Mouse (Mus musculus) embryo, embryonic 10 days (tissue): Measurements from ENCODE around the gene Cbl.

Experiments
- DNase-seq: peaks from one replicate; pipeline ENCODE4 v3.0.0-alpha.2; 2015; ENCODE audit warnings: low spot score

The Cbl gene

DNA sequence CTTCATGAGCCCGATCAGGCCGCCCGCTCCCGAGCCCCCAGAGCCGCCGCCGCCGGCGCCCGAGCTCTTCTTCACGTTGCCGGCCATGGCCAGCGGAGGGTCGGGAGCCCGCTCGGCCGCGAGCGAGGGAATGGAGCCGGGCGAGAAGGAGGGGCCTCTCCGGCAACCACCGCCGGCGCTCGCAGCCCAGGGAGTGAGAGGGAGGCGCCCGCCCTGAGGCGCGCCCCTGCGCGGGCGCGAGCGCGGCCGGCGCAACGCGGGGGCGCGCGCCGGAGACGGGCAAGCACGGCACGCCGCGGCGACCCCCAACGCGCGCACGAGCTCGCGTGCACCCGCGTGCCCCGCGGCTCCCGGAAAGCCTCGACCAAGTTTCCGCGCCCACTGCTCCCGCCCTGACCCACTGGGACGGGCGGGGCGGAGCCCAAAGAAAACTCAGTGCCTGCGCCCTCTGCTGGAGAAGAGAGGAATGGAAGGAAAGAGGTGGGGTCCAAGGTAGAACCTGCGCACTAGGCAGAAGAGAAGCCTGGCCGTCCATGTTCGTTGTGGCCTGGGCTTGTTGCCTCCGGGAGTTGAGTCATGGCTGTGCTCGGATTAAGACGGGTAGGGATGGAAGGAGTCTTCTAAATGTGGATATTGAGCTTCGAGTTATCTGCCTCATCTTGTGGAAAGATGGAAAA lies at the start of gene Cbl:
TSS of gene Cbl (minus strand) at position 248 of the 677 bp plus-strand sequence.
- DNase-seq = peak; percentile 98

DNA sequence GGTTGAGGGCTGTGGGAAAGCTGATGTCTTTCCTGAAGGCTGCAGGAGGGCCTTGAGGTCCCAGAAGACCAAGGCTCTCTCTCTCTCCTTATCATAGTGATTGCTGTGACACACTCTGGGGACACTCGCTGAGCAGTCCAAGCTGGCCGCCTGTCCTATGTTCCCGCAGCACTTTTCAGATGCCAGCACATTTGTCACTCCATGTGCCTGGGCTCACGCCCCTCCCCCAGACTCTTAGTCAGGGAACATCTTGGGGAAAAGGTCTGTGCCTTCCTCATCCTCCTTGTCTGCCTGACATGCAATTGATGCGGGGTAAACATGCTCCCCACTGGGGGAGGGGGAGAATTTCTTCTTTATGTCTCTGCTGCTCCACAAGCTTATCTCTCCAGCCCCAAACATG lies 49.3 kb upstream of the Cbl start:
- no peak for DNase-seq

DNA sequence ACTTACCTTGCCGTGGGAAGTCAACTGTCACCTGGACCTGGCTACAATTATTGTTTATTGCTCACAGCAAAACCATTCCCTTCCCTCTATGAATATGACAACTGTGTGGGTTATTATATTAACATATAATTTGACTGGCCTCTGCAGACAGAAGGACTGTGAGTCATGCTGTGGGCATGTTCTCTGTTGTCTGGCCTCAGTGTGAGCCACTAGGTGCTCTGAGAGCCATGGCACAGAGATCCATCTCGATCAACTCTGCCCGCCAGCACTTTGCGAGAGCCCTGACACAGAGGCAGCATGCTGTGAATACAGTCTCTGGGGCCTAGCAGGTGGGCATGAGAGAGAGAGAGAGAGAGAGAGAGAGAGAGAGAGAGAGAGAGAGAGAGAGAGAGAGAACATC lies 36.1 kb upstream of the Cbl start:
- DNase-seq = no peak

DNA sequence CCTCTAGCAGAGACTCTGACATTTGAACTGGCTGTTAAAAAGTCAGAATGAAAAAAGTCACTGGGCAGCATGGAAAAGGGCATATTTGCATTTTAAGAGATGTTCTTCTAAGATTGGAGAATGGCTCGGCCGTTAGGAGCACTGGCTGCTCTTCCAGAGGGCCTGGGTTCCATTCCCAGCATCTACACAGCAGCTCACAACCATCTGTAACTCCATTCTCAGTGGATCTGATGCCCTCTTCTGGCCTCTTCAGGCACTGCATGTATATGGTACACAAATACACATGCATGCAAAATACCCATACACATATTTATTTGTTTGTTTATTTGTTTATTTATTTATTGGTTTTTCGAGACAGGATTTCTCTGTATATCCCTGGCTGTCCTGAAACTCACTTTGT lies 35.2 kb upstream of the Cbl start:
- no peak for DNase-seq

DNA sequence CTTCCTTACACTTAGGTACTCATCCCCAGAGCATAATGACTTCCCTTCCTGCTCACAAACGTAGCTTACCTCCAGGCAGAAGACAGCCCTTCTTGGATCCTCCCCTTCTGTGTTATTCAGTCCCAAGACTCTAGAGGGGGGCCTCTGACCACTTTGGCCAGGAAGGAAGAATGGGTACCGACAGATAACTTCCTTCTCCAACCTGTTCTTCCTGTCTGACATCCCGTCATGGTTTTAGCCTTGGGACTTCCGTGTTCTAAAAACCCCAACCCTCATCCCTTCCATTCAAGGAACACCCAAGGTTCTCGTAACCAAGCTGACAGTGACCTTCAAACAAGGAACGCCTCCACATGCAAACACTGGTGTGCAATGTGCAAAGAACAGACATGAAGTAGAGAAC lies 34.6 kb upstream of the Cbl start, which contains the start of gene Nlrx1:
TSS of gene Nlrx1 (minus strand) at position 168 of the 400 bp plus-strand sequence.
- DNase-seq = no peak

DNA sequence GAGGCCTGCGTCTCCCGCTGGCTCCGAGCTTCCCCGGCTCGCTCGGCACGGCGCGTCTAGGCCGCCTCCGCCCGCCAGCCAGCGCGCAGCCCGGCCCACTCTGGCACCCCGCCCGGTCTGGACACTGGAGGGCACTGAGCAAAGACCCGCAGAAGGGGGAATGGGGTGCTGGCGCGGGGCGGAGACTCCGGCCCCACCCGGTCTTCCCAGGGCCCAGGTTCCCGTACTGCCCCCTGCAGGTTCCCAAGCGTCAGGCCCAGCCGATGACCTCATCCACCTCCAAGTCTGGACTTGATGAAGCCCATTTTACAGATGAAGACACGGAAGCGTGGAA lies 34.1 kb upstream of the Cbl start:
- peak; percentile 78 for DNase-seq

DNA sequence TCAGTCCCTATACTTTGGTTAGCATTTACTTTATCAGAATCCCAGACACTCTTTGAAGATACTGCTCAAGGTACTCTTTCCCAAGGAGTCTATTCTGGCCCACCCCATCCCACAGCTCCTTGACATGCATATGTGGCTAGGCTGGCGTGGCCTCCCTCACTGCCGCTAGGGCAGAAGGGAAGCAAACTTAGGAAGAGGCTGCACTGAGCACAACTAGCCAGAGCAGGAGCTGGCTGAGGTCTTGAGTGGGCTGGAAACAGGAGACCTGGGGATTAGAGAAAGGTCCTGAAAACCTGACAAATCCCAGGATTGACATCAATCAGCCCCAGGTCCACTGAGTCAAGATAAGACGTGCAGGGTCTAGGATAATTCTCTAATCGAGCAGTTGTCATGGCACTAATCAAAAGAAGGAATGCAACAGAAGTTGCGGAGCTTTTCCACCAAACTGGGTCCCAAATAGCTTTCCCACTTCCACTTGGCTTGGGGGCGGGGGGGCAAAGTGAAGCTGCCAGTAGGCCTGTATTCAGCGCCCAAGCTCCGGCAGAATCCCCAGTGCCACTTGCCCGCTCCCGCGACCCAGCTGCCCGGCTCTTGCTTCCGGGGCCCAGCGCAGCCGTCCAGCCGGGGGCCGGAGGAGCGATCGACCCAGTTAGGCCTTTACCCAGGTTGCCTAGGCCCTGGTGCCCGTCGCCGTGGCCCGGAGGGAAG lies 33.6 kb upstream of the Cbl start:
- DNase-seq = peak; percentile 61

DNA sequence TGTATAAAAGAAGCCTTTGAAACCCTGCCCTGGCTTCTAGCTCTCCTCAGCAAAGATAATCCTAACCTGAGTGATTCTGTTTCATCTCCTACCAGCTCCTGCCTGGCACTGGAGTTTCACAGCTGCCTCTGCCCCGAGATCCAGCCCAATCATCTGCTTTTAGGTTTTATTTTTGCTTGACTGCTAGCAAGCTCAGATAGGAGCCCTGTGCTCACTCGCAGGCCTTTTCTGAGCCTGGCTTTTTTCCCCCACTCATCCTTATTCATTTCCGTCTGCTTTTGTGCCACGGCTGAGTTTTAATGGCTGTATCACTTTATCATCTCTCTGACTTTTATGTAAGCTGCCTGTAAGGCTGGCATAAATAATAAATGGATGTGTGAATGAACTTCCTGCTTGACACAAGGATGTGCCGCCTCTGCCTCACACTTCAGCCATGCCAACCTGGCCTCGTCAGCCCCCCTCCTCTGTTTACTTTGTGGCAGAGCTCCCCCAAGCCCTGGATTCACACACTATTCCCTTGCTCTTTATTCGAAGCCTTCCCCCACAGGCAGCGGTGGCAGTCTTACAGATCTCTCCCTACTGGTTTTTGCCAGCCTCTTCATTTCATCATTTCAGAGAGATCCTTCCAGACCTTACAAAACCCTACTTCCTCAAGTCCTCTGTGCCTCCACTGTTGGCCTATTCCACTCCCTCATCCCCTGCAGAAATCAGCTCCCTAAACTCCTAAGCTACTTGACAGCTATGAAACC lies 32.8 kb upstream of the Cbl start:
- DNase-seq = no peak

DNA sequence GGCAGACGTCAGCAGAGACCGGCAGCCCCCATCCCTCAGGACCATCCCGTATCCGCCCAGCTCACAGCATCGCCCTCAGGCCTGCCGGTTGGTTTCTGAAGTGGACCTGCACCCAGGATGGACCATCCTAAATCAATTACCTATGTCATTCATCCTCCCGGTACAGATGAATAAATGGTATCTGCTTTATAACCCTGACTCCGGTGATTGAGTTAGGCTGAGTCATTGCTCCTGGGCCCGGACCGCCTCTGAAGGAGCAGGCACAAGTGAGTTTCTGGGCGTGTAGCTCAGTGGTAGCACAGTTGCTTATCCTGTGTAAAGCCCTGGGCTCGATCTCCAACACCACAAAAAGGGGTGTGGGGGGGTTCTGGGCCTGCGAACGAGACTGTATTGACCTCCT lies 27.5 kb upstream of the Cbl start:
- DNase-seq = no peak

DNA sequence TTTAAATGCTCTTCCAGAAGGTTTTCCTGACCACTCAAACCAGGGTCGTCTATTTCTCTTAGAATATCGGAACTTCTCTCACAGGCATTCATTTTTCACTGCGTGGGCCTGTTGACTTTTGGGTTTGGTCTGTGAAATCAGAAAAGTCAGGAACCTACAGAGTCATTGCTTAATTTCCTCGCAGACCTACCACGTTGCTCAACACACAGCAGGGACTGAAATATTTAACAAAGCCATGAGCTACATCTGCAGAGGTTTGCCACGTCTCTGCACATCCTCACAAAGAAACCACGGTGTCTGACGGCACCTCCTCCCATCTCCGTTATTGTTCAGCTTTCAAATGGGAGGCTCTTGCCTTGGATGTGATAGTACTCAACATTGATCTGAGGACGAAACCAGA lies 25.2 kb upstream of the Cbl start:
- no peak for DNase-seq

DNA sequence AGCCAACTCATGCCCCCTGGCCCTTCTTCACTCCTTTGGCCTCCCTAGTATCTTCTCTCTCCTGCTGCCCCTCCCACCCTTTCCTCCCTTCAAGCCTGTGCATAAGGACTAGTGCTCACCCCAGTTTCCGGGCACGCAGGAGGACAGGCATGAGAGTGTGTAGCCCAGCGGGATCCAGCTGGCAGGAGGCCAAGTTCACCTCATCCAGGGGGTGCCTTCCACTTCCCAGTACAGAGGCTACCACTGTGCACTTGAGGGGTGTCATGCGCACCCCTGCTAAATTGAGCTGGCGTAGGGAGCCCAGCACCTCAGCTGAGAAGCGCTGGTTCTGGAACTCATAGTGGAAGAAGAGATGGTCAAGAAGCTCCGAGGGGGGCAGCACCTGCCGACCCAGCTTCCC lies 22.4 kb upstream of the Cbl start:
- DNase-seq = no peak

DNA sequence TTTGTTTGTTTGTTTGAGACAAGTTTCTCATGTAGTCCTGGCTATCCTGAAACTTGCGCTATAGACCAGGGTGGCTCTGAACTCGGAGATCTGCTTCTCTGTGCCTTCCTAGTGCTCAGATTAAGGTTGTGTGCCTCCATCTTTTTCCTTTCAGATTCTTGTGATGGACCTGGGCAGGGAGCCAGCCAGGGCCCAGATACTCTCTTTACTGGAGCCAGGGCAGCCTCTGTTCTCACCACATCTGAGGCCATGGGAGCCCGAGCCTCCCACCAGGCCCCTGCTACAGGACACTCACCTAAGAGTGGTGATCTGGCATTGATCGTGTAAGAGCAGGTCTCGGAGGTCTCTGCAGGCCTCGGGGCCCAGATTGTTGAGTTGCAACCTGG lies 21.3 kb upstream of the Cbl start:
- no peak for DNase-seq

DNA sequence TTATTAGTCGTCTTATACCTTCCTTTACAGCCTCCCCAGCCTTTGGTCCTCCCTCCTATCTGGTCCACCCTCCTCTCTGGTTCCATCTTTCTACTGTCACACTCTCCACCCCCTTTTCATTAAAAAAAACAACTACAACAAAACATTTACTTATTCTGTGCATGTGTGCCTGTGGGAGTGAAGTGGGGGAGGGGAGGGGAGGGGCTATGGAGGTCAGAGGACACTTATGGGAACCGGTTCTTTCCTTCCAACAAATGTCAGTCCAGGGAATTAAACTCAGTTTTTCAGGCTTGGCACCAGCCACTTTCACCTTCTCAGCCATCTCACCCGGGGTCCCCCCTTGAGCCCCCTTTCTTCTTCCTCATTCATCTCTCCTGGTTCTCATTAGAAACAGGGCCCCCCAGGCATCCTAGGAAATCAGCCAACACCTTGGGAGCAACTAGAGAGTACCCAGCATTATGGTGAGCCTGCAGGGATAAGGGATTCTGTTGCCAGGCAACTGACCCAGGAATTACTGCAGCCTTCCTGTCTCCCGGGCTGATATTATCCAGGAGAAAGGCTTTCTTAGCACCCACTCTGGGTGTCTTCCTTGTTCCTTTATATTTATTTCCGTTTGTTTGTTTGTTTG lies 20.8 kb upstream of the Cbl start:
- DNase-seq = peak; percentile 43

DNA sequence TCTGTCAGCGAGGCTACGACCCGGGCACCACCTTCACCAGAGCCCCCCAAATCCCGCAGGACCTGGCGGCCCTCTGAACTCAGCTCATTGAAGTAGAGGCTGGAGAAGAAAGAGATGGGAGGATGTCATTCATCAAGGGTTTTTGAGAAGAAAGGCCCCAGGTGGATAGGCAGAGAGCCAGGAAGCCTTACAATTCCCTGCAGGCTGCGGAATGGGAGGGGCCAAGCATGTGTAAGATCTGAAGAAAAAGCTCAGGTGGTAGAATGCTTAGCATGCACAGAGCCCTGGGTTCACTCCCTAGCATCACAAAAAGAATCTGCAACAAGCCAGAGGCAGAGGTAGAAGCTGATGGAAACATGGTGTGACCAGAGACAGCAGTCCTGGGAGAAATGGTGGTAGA lies 19.6 kb upstream of the Cbl start:
- DNase-seq = no peak

DNA sequence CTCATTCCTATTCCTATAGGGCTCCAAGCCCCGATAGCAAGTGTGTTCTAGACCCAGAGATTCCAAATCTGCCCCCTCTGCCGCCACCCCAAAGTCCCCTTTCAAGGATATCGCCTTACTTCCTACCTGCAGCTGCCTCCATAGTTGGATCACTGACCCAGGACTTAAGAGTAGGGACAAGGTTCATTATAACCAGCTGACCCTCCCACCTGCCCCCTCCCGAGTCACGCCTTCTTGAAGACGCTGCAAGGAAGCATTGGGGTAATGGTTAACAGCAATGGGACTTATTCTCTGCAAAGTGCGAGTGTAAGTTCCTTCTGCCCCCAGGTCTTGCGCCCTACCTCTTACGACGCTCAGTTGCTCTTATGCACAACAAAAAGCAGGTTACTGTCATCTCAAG lies 17.5 kb upstream of the Cbl start, which contains the start of gene Pdzd3:
TSS of gene Pdzd3 (minus strand) at position 158 of the 400 bp plus-strand sequence.
- no peak for DNase-seq

DNA sequence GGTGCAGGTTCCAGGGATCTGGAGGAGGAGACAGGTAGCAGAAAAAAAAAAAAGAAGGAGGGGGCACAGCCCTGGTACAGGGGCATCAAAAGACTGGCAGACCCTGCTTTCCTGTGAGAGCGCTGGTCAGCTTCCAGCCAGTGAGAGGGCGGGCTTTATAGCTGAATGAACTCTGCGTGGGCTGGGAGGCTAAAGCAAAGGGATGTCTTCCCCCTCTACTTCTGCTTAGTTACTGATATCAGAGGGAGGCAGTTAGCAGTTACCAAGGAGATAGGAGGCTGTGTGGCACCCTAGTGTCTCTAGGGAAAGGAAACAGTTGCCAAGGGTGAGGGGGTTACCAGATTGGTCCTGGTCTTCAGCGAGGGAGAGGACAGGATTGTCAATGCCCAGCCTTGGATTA lies 16.6 kb upstream of the Cbl start:
- DNase-seq = no peak

DNA sequence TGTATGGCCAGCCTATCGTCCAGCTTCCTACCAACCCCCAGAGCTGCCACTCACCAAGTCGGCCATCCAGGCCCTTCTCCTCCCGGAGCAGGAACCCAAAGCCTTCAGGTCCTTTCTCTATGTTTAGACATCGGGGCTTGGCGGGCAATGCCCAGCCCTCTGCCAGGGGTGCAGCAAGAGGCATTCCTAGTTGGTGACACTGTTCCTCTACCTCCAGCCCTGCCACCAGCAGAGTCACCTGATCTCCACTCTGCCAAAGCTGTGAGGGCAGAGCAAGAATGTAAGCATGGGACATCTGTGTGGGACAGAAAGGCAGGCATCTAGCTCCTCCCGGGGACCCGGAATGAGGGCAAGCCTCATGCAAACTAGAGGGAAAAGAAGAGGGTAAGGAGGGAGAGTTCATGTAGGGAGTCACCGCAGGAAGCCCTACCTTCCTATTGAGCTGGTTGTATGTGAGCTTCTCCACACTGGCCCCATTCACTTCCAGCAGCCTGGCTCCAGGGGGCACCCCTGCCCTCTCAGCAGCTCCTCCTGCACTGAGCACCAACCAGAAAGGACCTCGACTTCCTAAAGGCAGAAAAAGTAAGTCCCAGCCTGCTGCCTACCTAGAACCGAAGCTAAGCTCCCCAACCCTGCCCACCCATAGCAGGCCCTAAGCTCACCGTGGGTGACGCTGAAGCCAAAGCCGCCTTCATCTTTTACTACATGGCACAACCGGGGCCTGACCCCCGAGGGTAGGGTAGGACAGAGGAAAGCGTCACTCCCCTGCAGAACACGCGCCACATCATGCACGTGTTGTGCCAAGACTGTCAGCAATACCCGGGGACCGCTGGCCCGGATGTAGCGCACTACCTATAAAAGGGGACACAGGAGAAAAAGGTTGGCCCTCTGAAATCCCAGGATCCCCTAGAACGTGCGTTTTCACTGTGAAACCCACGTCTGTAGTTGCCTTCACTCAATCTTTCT lies 15.6 kb upstream of the Cbl start:
- DNase-seq = peak; percentile 77

DNA sequence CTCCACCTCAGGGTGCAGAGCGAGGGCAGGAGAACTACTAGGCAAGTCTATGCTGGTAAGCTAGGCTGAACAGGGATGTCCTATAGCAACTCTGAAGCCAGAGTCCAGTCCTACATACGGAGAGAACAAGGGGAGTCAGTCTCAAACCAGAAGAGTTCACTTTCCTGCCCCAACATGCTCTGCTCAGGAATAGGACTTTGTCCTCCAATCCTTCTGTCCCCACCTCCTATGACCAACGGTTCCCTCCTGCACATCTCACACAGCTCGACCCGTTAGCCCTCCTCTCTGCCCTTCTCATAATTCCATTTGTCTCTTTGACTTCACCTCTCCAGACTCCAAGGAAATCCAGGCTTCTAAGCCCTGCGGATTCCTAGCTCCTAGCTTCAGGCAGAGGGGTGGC lies 14.1 kb upstream of the Cbl start:
- no peak for DNase-seq

DNA sequence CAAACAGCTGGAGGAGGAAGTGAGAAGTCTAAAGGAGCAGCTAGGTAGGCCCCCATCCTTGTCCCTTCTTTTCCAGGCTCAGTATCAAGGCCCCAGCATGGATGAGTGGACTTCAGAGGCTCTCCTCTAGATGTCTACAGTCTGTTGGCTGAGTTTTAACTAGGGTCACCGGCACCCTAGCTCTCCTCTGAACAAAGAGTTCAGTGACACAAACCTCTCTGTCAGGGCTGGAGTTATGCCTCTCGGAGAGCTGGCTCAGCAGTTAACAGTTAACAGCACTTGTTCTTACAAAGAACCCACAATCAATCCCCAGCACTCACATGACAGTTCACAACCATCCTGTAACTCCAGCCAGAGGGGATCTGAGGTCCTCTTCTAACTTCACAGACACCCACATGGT lies 9.8 kb upstream of the Cbl start:
- no peak for DNase-seq

DNA sequence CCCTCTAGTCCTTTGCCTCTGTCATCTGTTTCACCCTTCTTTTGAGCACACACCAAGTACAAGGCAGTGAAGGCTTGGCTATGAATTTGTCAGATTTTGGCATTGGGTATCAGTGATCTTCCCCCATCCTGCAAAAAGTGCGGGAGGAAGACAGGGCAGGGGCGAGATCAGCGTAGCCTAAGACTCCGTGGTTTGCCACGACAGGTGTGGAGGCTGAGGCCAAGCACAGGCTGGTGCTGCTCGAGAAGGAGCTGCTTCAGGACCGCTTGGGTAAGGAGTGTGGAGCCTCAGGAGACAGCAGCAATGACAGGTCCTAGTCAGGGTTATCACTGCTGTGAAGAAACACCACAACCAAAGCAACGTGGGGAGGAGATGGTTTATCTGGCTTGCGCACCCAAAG lies 7.6 kb upstream of the Cbl start:
- DNase-seq = no peak

DNA sequence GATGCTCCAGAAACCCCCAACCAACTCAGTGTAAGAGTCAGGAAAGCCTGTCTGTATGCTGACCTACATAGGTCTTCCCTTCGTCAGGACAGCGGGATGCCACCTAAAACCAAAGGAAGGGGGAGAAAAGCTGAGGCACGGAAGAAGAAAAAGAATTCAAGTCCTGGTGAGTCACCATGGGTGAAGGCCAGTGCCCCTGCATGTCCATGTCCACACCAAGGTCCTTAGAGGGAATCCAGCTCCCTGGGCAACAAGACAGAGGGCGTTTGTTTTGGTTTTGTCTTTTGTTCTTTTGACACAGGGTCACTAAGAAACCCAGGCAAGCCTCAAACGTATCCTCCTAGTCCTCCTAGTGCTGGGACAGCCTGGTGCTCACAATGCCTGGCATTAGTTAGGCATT lies 7.1 kb upstream of the Cbl start:
- DNase-seq = no peak

DNA sequence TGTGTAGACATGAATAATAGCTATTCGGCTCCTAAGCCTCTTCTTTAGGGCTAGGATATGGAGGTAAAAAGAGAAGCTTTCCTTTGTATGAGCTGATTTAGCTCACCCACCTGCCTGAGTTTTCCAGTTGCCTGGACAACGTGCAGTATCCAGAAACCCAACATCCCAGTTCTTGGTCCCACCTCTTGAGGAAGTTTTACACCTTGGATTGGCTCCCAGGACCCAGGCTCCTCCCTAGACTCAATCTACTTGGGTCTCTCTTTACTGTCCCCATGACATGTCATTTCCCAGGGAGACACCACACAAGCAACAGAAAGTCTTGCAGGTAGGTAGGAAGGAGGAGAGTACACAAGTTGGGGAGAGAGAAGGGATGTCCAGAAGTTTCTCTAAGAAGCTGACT lies 6.5 kb upstream of the Cbl start, which contains the start of gene Ccdc153:
TSS of gene Ccdc153 (plus strand) at position 278 of the 400 bp plus-strand sequence.
- DNase-seq = no peak
